Mouse (Mus musculus): ENCODE data around the gene Adgrg5. TPM values are rescaled to one million over a fixed set of nuclear protein-coding genes. Genes with fewer than 3 reads are reported as not detected.

Gene Adgrg5
- polyA plus RNA-seq (2016; fragmentation: Nextera tagmentation; extraction: Ambion mirVana): 0.23 TPM in 1 of 2 replicates, not detected in the other

- no peaks in the 10 kb centered on the region for H3K36me3 ChIP-seq
- no peaks in the 10 kb centered on the region for H3K27me3 ChIP-seq
- no peak within 1 kb of the TSS for H3K27ac ChIP-seq
- H3K4me3 ChIP-seq (replicated peaks): no peak within 1 kb of the TSS
- H3K9ac ChIP-seq (replicated peaks): no peak within 1 kb of the TSS
- no peaks in the 10 kb centered on the region for H3K9me3 ChIP-seq
- WGBS: 62% methylated on average over 7 of the region's 8 CpGs
- H3K4me2 ChIP-seq: no peak within 1 kb of the TSS
- ATAC-seq (ENCODE audit: insufficient number of reproducible peaks, insufficient read depth, low FRiP score, low TSS enrichment, low read depth): no peak
- H3K4me1 ChIP-seq (replicated peaks): no peaks in the 10 kb centered on the region
Observed at GRCm38 (mm10) chr8:94923405-94923804, at the start of gene Adgrg5. Gene Adgrg5 (plus strand): TSS chr8:94923694.

GRCm38 (mm10) chr8:94874358-94874757, 49.1 kb upstream of the Adgrg5 start:
- Histone ChIP-seq H3K4me3 (replicated peaks) (0 out of 2 replicates have a peak overlapping the region, but pooled peaks have one; percentile 6), H3K9me3 (no peaks in the 10 kb centered on the region), H3K27me3 (peaks cover 23% of the 10 kb centered on the region), H3K36me3 (no peaks in the 10 kb centered on the region), H3K4me2 (peak overlapping the region; percentile 93), H3K9ac (replicated peaks) (no peak overlapping the region), H3K4me1 (replicated peaks) (peaks cover 54% of the 10 kb centered on the region), H3K27ac (no peak overlapping the region)
- ATAC-seq (ENCODE audit: insufficient number of reproducible peaks, insufficient read depth, low FRiP score, low TSS enrichment, low read depth): no peak
- WGBS: 11% methylated on average over 6 of the region's 6 CpGs

- H3K9ac ChIP-seq (replicated peaks): peak overlapping the region; percentile 66
- peaks cover 47% of the 10 kb centered on the region for H3K4me1 ChIP-seq (replicated peaks)
- no peak for ATAC-seq (ENCODE audit: insufficient number of reproducible peaks, insufficient read depth, low FRiP score, low TSS enrichment, low read depth)
- 15% methylated on average over 17 of the region's 17 CpGs for WGBS
- H3K4me3 ChIP-seq (replicated peaks): peak overlapping the region; percentile 67
- H3K36me3 ChIP-seq: no peaks in the 10 kb centered on the region
- H3K9me3 ChIP-seq: no peaks in the 10 kb centered on the region
- H3K27ac ChIP-seq: no peak overlapping the region
- peaks cover 16% of the 10 kb centered on the region for H3K27me3 ChIP-seq
- peak overlapping the region; percentile 93 for H3K4me2 ChIP-seq
Observed at GRCm38 (mm10) chr8:94875096-94875870, 48.2 kb upstream of the Adgrg5 start.

- H3K4me2 ChIP-seq: peak overlapping the region; percentile 93
- ATAC-seq (ENCODE audit: insufficient number of reproducible peaks, insufficient read depth, low FRiP score, low TSS enrichment, low read depth): peak; percentile 2; the same call in 1 of the 2 replicates
- no peaks in the 10 kb centered on the region for H3K36me3 ChIP-seq
- H3K4me3 ChIP-seq (replicated peaks): peak overlapping the region; percentile 67
- H3K9ac ChIP-seq (replicated peaks): peak overlapping the region; percentile 66
- no peaks in the 10 kb centered on the region for H3K9me3 ChIP-seq
- under 1% methylated on average over 13 of the region's 20 CpGs for WGBS
- peaks cover 42% of the 10 kb centered on the region for H3K4me1 ChIP-seq (replicated peaks)
- H3K27me3 ChIP-seq: peaks cover 16% of the 10 kb centered on the region
- 0 out of 2 replicates have a peak overlapping the region, but pooled peaks have one; percentile 35 for H3K27ac ChIP-seq
Observed at GRCm38 (mm10) chr8:94875871-94876150, 47.7 kb upstream of the Adgrg5 start.

GRCm38 (mm10) chr8:94876197-94876730, 47.2 kb upstream of the Adgrg5 start, which contains the start of gene Dok4:
Gene Dok4 (minus strand): TSS chr8:94876330.
- peak within 1 kb of the TSS; percentile 93 for H3K4me2 ChIP-seq
- H3K27me3 ChIP-seq: peaks cover 16% of the 10 kb centered on the region
- H3K4me1 ChIP-seq (replicated peaks): peaks cover 39% of the 10 kb centered on the region
- under 1% methylated on average over 36 of the region's 37 CpGs for WGBS
- peak; percentile 40; the same call in 1 of the 2 replicates for ATAC-seq (ENCODE audit: insufficient number of reproducible peaks, insufficient read depth, low FRiP score, low TSS enrichment, low read depth)
- peak within 1 kb of the TSS; percentile 66 for H3K9ac ChIP-seq (replicated peaks)
- peak within 1 kb of the TSS; percentile 67 for H3K4me3 ChIP-seq (replicated peaks)
- H3K9me3 ChIP-seq: no peaks in the 10 kb centered on the region
- 0 out of 2 replicates have a peak within 1 kb of the TSS, but pooled peaks have one; percentile 35 for H3K27ac ChIP-seq
- no peaks in the 10 kb centered on the region for H3K36me3 ChIP-seq

- ATAC-seq (ENCODE audit: insufficient number of reproducible peaks, insufficient read depth, low FRiP score, low TSS enrichment, low read depth): no peak
- 14% methylated on average over 3 of the region's 3 CpGs for WGBS
Observed at GRCm38 (mm10) chr8:94876820-94877219, 46.7 kb upstream of the Adgrg5 start.

GRCm38 (mm10) chr8:94880742-94881141, 42.8 kb upstream of the Adgrg5 start:
- Histone ChIP-seq H3K4me1 (replicated peaks) (peaks cover 9% of the 10 kb centered on the region), H3K9me3 (no peaks in the 10 kb centered on the region), H3K4me3 (replicated peaks) (no peak overlapping the region), H3K27ac (no peak overlapping the region), H3K4me2 (no peak overlapping the region), H3K9ac (replicated peaks) (no peak overlapping the region), H3K36me3 (no peaks in the 10 kb centered on the region), H3K27me3 (no peaks in the 10 kb centered on the region)
- 60% methylated on average over 4 of the region's 4 CpGs for WGBS
- ATAC-seq (ENCODE audit: insufficient number of reproducible peaks, insufficient read depth, low FRiP score, low TSS enrichment, low read depth): no peak

More at GRCm38 (mm10) chr8:94876820-94877219, 46.7 kb upstream of the Adgrg5 start:
- Histone ChIP-seq H3K27me3 (peaks cover 16% of the 10 kb centered on the region), H3K9ac (replicated peaks) (no peak overlapping the region), H3K4me2 (peak overlapping the region; percentile 93), H3K4me3 (replicated peaks) (no peak overlapping the region), H3K4me1 (replicated peaks) (peaks cover 34% of the 10 kb centered on the region), H3K27ac (no peak overlapping the region), H3K9me3 (no peaks in the 10 kb centered on the region), H3K36me3 (no peaks in the 10 kb centered on the region)

GRCm38 (mm10) chr8:94888383-94889036, 35.0 kb upstream of the Adgrg5 start:
- peaks cover 3% of the 10 kb centered on the region; the same call in 1 of the 2 replicates for H3K4me1 ChIP-seq (replicated peaks)
- 24% methylated on average over 14 of the region's 14 CpGs for WGBS
- no peak overlapping the region for H3K27ac ChIP-seq
- H3K9me3 ChIP-seq: no peaks in the 10 kb centered on the region
- no peak overlapping the region for H3K9ac ChIP-seq (replicated peaks)
- H3K4me3 ChIP-seq (replicated peaks): no peak overlapping the region
- 0 out of 2 replicates have a peak, but pooled peaks have one; percentile 20 for ATAC-seq (ENCODE audit: insufficient number of reproducible peaks, insufficient read depth, low FRiP score, low TSS enrichment, low read depth)
- H3K4me2 ChIP-seq: peak overlapping the region; percentile 13; the same call in 1 of the 2 replicates
- H3K36me3 ChIP-seq: no peaks in the 10 kb centered on the region
- H3K27me3 ChIP-seq: no peaks in the 10 kb centered on the region; the same call in 1 of the 2 replicates

- Histone ChIP-seq H3K9me3 (no peaks in the 10 kb centered on the region), H3K9ac (replicated peaks) (no peak overlapping the region), H3K27me3 (no peaks in the 10 kb centered on the region; the same call in 1 of the 2 replicates), H3K4me2 (no peak overlapping the region), H3K4me3 (replicated peaks) (no peak overlapping the region), H3K27ac (no peak overlapping the region), H3K4me1 (replicated peaks) (peaks cover 13% of the 10 kb centered on the region), H3K36me3 (no peaks in the 10 kb centered on the region)
- 14% methylated on average over 2 of the region's 2 CpGs for WGBS
- ATAC-seq (ENCODE audit: insufficient number of reproducible peaks, insufficient read depth, low FRiP score, low TSS enrichment, low read depth): no peak
Observed at GRCm38 (mm10) chr8:94892917-94893316, 30.6 kb upstream of the Adgrg5 start.

- Histone ChIP-seq H3K27me3 (no peaks in the 10 kb centered on the region), H3K4me1 (replicated peaks) (peaks cover 52% of the 10 kb centered on the region), H3K27ac (0 out of 2 replicates have a peak overlapping the region, but pooled peaks have one; percentile 23), H3K9me3 (no peaks in the 10 kb centered on the region), H3K4me2 (peak overlapping the region; percentile 40), H3K36me3 (peaks cover 23% of the 10 kb centered on the region), H3K9ac (replicated peaks) (no peak overlapping the region), H3K4me3 (replicated peaks) (no peak overlapping the region)
- WGBS: 21% methylated on average over 11 of the region's 11 CpGs
- ATAC-seq (ENCODE audit: insufficient number of reproducible peaks, insufficient read depth, low FRiP score, low TSS enrichment, low read depth): no peak
Observed at GRCm38 (mm10) chr8:94899262-94899661, 24.2 kb upstream of the Adgrg5 start.

- H3K4me2 ChIP-seq: no peak overlapping the region
Observed at GRCm38 (mm10) chr8:94900617-94901016, 22.9 kb upstream of the Adgrg5 start.

More at GRCm38 (mm10) chr8:94900617-94901016, 22.9 kb upstream of the Adgrg5 start:
- Histone ChIP-seq H3K27ac (0 out of 2 replicates have a peak overlapping the region, but pooled peaks have one; percentile 0), H3K27me3 (no peaks in the 10 kb centered on the region), H3K4me3 (replicated peaks) (no peak overlapping the region), H3K36me3 (peaks cover 36% of the 10 kb centered on the region), H3K9me3 (no peaks in the 10 kb centered on the region), H3K9ac (replicated peaks) (peak overlapping the region; percentile 31; the same call in 1 of the 2 replicates), H3K4me1 (replicated peaks) (peaks cover 57% of the 10 kb centered on the region)
- ATAC-seq (ENCODE audit: insufficient number of reproducible peaks, insufficient read depth, low FRiP score, low TSS enrichment, low read depth): no peak
- 14% methylated on average over 6 of the region's 6 CpGs for WGBS
